Mouse (Mus musculus) olfactory bulb, adult 2 months (tissue): ENCODE results near the gene Gorasp1.

Experiments
- CTCF ChIP-seq: fragments of 200-500 bp; IDR thresholded peaks from 2 replicates; pipeline ENCODE4 v1.5.1; 2012; ENCODE audit warnings: low read depth, mild to moderate bottlenecking, low read length, moderate library complexity; ENCODE audit not compliant: insufficient read depth
- POLR2A ChIP-seq: fragments of 200-500 bp; IDR thresholded peaks from 2 replicates; pipeline ENCODE4 v1.6.1; 2012; ENCODE audit warnings: mild to moderate bottlenecking, low read depth, low read length, moderate library complexity; ENCODE audit not compliant: insufficient read depth

DNA sequence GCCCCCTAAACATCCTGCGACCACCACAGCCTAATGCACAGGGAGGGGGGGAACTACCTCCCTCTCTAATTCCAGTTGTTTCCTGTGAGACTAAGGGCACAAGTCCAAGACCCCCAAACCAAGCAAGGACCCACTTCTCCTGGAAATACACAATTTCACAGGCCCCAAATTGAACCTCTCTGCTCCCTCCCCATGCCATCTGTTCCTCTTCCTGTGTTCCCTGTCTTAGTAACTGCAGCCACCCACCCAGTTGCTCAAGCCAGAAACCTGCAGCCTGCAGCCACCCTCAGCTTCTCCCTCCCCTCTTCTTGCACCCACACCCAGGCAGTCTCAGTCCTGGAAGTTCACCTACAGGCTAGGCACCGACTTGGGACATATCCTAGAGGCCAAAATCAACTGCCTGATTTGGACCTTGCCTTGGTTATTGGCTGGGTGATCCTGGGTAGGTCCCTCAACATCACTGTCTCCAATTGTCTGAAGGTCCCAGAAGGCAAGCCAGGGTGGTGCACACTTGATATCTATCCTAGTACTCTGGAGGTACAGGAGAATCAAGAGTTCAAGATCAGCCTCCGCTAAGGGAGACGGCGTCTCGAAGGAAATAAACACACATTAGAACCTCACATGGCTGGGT, 41.6 kb upstream of the Gorasp1 start:
- TF ChIP-seq POLR2A, result no peak
- no peak for TF ChIP-seq CTCF
